Mouse (Mus musculus) bone marrow, adult 2 months (tissue): Measurements from ENCODE around the gene Kctd3. TPM values are rescaled to one million over a fixed set of nuclear protein-coding genes. Genes with fewer than 3 reads are reported as not detected.
"Not testable (repeated sequence)": the region's sequence is repeated elsewhere in the genome, so short reads cannot be mapped to it uniquely, and the experiment has no call there.

ENCODE experiments used
- H3K27ac ChIP-seq: fragments of 200-500 bp; 2 replicates; pipeline ENCODE4 v1.5.1; 2012; ENCODE audit warnings: low read depth, mild to moderate bottlenecking, control low read depth, inconsistent platforms, low read length; ENCODE audit not compliant: control insufficient read depth, poor library complexity, insufficient read depth
- H3K4me1 ChIP-seq: fragments of 200-500 bp; 2 replicates; pipeline ENCODE4 v1.6.1; 2011; ENCODE audit warnings: low read length; ENCODE audit not compliant: control insufficient read depth, insufficient read depth
- H3K4me3 ChIP-seq: fragments of 200-500 bp; replicated peaks from 2 replicates; pipeline ENCODE3; 2011; ENCODE audit warnings: mild to moderate bottlenecking, low read depth, low read length, control low read depth; ENCODE audit not compliant: control insufficient read depth
- CTCF ChIP-seq: fragments of 200-500 bp; IDR thresholded peaks from 2 replicates; pipeline ENCODE4 v1.5.1; 2011; ENCODE audit warnings: low read length, control low read depth; ENCODE audit not compliant: control insufficient read depth, insufficient read depth
- POLR2A ChIP-seq: fragments of 200-500 bp; IDR thresholded peaks from 2 replicates; pipeline ENCODE4 v1.6.1; 2011; ENCODE audit warnings: low read depth, mild to moderate bottlenecking, control low read depth, low read length, borderline replicate concordance; ENCODE audit not compliant: control insufficient read depth
- WGBS: fragments of 180-500 bp; shearing (Covaris S2); methylation state at CpG from one replicate; pipeline ENCODE4 v1.1.7; 2018; 5-methylcytosine and 5-hydroxymethylcytosine counted together
- polyA plus RNA-seq: library from polyadenylated mRNA; stranded (reverse); fragments of >200 nt; gene quantifications from 2 replicates; pipeline ENCODE4 v1.2.4, GENCODE M21; 2011; ENCODE audit warnings: low replicate concordance; ENCODE audit not compliant: missing spikeins, insufficient read depth, insufficient read length

Gene Kctd3
- polyA plus RNA-seq, 1 experiment = 17.1 TPM

DNA sequence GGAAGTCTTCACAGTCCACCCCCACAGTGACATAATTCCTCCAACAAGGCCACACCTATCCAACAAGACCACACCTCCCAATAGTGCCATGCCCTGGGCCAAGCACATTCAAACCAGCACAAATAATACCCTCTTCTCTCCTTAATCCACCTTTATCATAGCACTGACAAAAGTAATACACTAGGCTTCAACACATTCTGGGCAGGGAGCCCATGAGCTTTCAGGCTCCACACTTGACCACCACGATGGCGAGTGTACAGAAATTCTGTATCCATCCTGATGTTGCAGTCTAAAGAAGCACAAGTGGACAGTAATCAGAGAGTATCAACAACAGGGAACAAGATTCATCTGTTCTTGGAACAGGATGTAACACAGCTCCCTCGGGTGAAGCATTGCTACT is 40.3 kb upstream of the Kctd3 start:
- no peaks in the 10 kb centered on the region for H3K4me1 ChIP-seq
- 70% methylated on average over 3 of the region's 3 CpGs for WGBS
- H3K4me3 ChIP-seq = no peak overlapping the region
- TF ChIP-seq CTCF (no peak), POLR2A (no peak)
- H3K27ac ChIP-seq = no peak overlapping the region

DNA sequence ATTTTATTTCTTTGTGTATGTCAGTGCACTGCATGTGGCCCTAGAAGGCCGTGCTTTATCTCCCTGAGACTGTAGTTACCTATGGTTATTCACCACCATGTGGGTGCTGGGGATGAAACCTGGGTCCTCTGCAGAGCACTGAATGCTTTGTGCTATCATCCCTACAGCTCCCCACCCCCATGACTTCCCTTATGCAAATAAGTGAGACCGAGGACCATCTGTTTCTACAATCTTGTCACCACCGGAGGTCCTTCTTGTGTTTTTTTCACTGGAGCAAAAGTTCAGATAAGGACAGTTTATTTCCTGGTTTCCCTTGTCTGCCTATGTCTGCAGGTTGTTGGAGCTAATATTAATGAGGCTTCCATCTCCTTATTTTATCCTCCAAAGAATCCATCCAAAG is 39.2 kb upstream of the Kctd3 start:
- Histone ChIP-seq H3K4me1 (no peaks in the 10 kb centered on the region), H3K27ac (no peak overlapping the region), H3K4me3 (no peak overlapping the region)
- 47% methylated on average over 3 of the region's 3 CpGs for WGBS
- no peak for TF ChIP-seq CTCF
- no peak for TF ChIP-seq POLR2A

DNA sequence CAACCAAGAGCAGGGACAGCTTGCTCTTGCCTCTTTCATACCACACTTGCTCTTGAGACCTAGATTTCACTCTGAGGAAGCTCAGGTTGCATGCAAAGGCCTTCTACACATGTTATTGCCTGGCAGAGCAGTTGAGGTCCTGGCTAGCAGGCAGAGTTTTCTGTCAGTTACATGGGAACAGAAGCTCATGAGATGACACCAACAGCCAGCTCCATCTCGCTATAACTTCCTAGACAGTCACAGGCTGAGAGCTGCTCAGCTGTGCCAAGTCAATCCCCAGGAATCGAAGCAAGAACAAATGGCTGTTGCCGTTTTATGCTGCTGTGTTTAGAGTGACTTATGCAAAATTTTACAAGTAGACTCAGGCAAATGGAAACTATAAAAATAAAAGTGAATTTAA is 38.7 kb upstream of the Kctd3 start:
- H3K4me1 ChIP-seq = no peaks in the 10 kb centered on the region
- no peak overlapping the region for H3K27ac ChIP-seq
- TF ChIP-seq CTCF (no peak), POLR2A (no peak)
- H3K4me3 ChIP-seq = no peak overlapping the region
- WGBS = 84% methylated on average over 3 of the region's 3 CpGs

DNA sequence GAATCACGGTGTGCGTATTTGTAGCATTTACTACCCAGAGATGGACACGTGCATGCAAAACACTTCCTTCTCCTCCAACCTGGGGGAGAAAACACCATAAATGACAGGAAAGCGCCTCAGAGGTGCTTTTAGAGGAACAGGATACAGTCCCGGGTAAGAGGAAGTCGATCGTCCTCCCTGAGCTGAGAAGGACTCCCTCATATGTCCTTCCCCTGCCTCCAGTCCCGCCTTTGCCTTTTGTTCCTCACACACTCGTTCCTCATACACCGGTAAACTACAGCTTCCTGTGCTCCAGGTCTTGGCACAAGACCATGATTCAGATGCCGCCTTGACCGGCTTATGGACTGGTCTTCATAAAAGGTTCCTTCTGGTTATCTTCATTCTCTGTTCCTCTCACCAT is 33.6 kb upstream of the Kctd3 start:
- Histone ChIP-seq H3K27ac (no peak overlapping the region), H3K4me1 (no peaks in the 10 kb centered on the region)
- WGBS = 5% methylated on average over 12 of the region's 12 CpGs

DNA sequence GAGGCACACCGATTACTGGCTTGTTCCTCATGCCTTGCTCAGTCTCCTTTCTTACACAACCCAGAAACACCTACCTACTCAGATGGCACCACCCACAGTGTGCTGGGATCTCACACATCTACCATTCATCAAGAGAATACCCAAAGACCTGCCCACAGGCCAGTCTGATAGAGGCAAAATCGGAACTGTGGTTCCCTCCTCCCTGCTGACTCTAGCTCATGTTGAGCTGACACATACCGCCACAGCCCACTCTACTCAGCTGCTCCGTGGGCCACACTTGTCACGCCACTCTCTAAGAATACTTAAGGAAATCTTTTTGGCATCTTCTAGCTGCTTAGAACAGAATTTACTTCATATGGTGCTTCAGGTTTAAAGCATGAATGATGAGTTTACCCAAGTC is 31.7 kb upstream of the Kctd3 start:
- Histone ChIP-seq H3K27ac (no peak overlapping the region), H3K4me3 (no peak overlapping the region), H3K4me1 (no peaks in the 10 kb centered on the region)
- no peak for TF ChIP-seq CTCF
- TF ChIP-seq POLR2A = no peak
- 85% methylated on average over 5 of the region's 5 CpGs for WGBS

More for the DNA sequence above, 33.6 kb upstream of the Kctd3 start:
- no peak for TF ChIP-seq CTCF
- no peak for TF ChIP-seq POLR2A
- no peak overlapping the region for H3K4me3 ChIP-seq

DNA sequence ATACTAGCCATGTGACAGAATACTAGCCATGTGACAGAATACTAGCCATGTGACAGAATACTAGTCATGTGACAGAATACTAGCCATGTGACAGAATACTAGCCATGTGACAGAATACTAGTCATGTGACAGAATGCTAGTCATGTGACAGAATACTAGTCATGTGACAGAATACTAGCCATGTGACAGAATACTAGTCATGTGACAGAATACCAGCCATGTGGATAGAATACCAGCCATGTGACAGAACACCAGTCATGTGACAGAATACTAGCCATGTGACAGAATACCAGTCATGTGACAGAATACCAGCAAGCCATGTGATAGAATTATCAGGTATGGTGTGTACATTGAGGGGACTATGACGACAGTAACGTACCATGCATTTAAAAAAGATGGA is 25.2 kb upstream of the Kctd3 start:
- not testable (repeated sequence) for H3K4me1 ChIP-seq, H3K27ac ChIP-seq, H3K4me3 ChIP-seq
- 73% methylated on average over 2 of the region's 2 CpGs for WGBS

DNA sequence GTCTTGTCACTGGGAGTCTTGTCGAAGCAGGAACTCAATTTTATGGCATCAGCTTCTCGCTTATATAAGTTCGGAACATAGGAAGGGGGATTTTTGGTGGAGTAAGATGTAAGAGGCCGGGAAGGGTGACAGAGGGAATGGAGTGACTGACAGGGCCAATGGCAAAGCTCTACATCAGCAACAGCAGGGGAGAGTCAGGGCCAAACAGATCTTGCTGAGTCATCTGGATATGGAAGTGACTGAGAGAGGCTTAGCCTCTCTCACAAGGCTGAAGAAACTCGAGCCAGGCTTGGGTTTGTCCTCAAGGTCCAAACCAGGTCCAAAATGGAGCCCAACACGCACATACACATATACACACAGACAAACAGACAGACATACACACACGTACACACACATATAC is 23.3 kb upstream of the Kctd3 start:
- Histone ChIP-seq H3K4me3 (no peak overlapping the region), H3K4me1 (no peaks in the 10 kb centered on the region), H3K27ac (no peak overlapping the region)
- TF ChIP-seq POLR2A (no peak), CTCF (no peak)
- WGBS = 59% methylated on average over 7 of the region's 7 CpGs

DNA sequence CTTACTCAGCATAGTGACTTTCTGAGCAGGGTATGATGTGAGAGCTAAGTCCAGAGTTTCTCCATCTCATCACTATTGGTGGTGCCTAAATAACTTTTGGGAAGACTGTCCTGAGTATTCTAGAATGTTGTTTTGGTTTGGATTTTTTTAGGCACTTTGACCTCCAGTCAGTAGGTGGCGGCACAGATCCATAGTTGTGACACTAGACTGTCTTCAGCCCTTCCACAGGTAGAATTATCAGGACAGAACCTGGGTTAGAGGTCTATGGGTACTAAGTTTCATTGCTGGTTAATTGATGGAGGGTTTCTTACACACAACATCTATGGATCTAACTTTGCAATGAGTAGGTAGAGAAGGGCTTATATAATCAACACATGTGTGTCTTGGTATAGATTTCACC is 20.6 kb upstream of the Kctd3 start:
- Histone ChIP-seq H3K4me3 (no peak overlapping the region), H3K27ac (no peak overlapping the region), H3K4me1 (no peaks in the 10 kb centered on the region)
- 49% methylated on average over 1 of the region's 1 CpGs for WGBS
- no peak for TF ChIP-seq POLR2A
- no peak for TF ChIP-seq CTCF

DNA sequence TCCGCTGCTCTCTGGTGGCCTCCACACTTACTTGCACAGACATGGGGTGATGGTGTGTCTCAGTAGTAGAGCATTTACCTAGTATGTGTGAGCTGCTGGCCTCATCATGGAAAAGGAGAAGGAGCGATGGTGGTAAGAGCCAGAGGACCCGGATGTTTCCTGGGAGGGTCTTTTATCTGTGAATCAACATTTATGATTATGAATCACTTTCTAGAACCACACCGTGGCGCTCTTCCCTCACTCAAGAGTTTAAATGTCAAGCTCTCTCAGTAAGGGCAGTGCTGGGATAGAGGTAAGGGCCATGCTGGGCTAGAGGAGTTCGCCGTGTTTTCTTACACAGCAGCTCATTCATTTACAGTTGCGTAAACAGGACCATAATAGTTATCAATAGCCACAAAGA is 19.2 kb upstream of the Kctd3 start:
- Histone ChIP-seq H3K27ac (no peak overlapping the region), H3K4me3 (no peak overlapping the region), H3K4me1 (no peaks in the 10 kb centered on the region)
- 46% methylated on average over 8 of the region's 8 CpGs for WGBS
- no peak for TF ChIP-seq POLR2A
- TF ChIP-seq CTCF = no peak

DNA sequence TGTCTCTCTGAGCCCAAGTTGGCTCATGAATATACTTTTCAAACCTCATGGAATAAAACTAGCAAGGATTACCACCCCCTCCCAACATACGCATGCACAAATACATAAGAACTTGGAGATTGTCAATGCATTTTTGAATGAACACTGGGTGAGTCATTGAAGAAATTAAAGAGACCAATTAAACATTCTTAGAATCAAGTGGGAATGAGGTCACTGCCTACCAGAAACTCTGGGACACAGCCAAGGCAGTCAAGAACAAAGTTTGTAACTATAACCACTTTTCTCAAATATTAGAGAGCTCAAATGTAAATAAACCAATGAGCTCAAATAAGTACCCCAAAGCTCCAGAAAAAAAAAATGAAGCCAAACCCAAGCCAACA is 16.1 kb upstream of the Kctd3 start:
- 81% methylated on average over 1 of the region's 1 CpGs for WGBS
- TF ChIP-seq CTCF = no peak
- TF ChIP-seq POLR2A = no peak
- no peak overlapping the region for H3K4me3 ChIP-seq
- no peaks in the 10 kb centered on the region for H3K4me1 ChIP-seq
- no peak overlapping the region for H3K27ac ChIP-seq
